Comparison of ENCODE assay signal across 7 mouse cellular contexts in genomic region chr6:86599197-86599596, GRCm38 (mm10). TPM values are rescaled to one million over a fixed set of nuclear protein-coding genes. Genes with fewer than 3 reads are reported as not detected.
DNase-seq lines count a peak whose midpoint lies in the region; ATAC-seq lines count a peak whose summit lies in the region.

No protein-coding gene starts in this region.

- H3K27ac ChIP-seq in limb, embryonic 11.5 days (replicated peaks; ENCODE audit: low read depth, low read length), result no peak overlapping the region
- H3K27ac ChIP-seq in midbrain, embryonic 16.5 days (ENCODE audit: low read length), result no peak overlapping the region

- peak; percentile 93 for DNase-seq in adrenal gland, postnatal 10 days
- DNase-seq in embryo, embryonic 10.5 days (ENCODE audit: low spot score), result peak; percentile 86
- DNase-seq in gastrocnemius, postnatal 25 days, result peak; percentile 62
- peak; percentile 92 for DNase-seq in kidney, adult 18-20 months
- peak; percentile 88 for DNase-seq in limb, embryonic 11.5 days (ENCODE audit: low spot score)
- DNase-seq in spleen, adult 18-20 months, result peak; percentile 53 to 86

- no peak overlapping the region for H3K4me2 ChIP-seq in limb, embryonic 11.5 days (ENCODE audit: low read depth, severe bottlenecking)
- no peak overlapping the region for H3K4me2 ChIP-seq in midbrain, embryonic 16.5 days (ENCODE audit: low read length)

- no peak for ATAC-seq in limb, embryonic 11.5 days (ENCODE audit: insufficient number of reproducible peaks, low FRiP score, low TSS enrichment, low read depth)
- ATAC-seq in midbrain, embryonic 16.5 days, result 0 out of 2 replicates have a peak, but pooled peaks have one; percentile 21

- H3K36me3 ChIP-seq in limb, embryonic 11.5 days (ENCODE audit: control insufficient read depth, insufficient read depth, low read length), result no peaks in the 10 kb centered on the region
- H3K36me3 ChIP-seq in midbrain, embryonic 16.5 days (ENCODE audit: control insufficient read depth, insufficient read depth, low read length), result no peaks in the 10 kb centered on the region

- H3K27me3 ChIP-seq in limb, embryonic 11.5 days (ENCODE audit: control insufficient read depth, insufficient read depth, low read length), result no peaks in the 10 kb centered on the region
- H3K27me3 ChIP-seq in midbrain, embryonic 16.5 days (ENCODE audit: control insufficient read depth, insufficient read depth, low read depth, low read length), result no peaks in the 10 kb centered on the region

- no peak overlapping the region for H3K9ac ChIP-seq in limb, embryonic 11.5 days (ENCODE audit: low read length)
- H3K9ac ChIP-seq in midbrain, embryonic 16.5 days (ENCODE audit: low read depth, low read length), result no peak overlapping the region

- 19% methylated on average over 4 of the region's 4 CpGs for WGBS in limb, embryonic 11.5 days
- 16% methylated on average over 4 of the region's 4 CpGs for WGBS in midbrain, embryonic 16.5 days

- no peaks in the 10 kb centered on the region for H3K9me3 ChIP-seq in limb, embryonic 11.5 days (ENCODE audit: control insufficient read depth, low read length)
- 0 out of 2 replicates have a peak, but pooled peaks cover 2% of the 10 kb centered on the region for H3K9me3 ChIP-seq in midbrain, embryonic 16.5 days (replicated peaks; ENCODE audit: control insufficient read depth, low read length, poor library complexity, severe bottlenecking)

- H3K4me1 ChIP-seq in limb, embryonic 11.5 days (ENCODE audit: control insufficient read depth, insufficient read depth, low read length), result no peaks in the 10 kb centered on the region
- no peaks in the 10 kb centered on the region for H3K4me1 ChIP-seq in midbrain, embryonic 16.5 days (ENCODE audit: control insufficient read depth, insufficient read depth, low read length)

- no peak overlapping the region for H3K4me3 ChIP-seq in limb, embryonic 11.5 days (ENCODE audit: low read depth, low read length)
- no peak overlapping the region for H3K4me3 ChIP-seq in midbrain, embryonic 16.5 days (ENCODE audit: low read depth, low read length)

RNA-seq across cellular contexts. Expression of gene Asprv1, which starts 28.8 kb away (rescaled TPM):
- total RNA-seq in adrenal gland, postnatal 10 days (2021), result 1 to 10 TPM in 1 of 2 experiments, under 1 TPM in 1; 0.60 to 1.1 TPM
- total RNA-seq in gastrocnemius, postnatal 25 days (2021), result not detected
- polyA plus RNA-seq in limb, embryonic 11.5 days (2014; fragmentation: Nextera tagmentation; extraction: Ambion mirVana), result 0.99 and 1.3 TPM in 2 replicates
- polyA plus RNA-seq in midbrain, embryonic 16.5 days (2015; fragmentation: Nextera tagmentation; extraction: Ambion mirVana), result 0.45 and 0.62 TPM in 2 replicates
